Comparison of ENCODE assay signal across 8 mouse cellular contexts in genomic region chr11:111067787-111068186, GRCm38 (mm10). TPM values are rescaled to one million over a fixed set of nuclear protein-coding genes. Genes with fewer than 3 reads are reported as not detected.
DNase-seq lines count a peak whose midpoint lies in the region; ATAC-seq and TF ChIP-seq lines count a peak whose summit lies in the region.
"Had no signal": no experiment of that assay in that cellular context is flagged by ENCODE, and none has a peak within 500 bp of the region (broad histone marks: within the 10 kb centered on the region; RNA-seq: fewer than 3 reads in every experiment).

No protein-coding gene starts in this region.

- no peak for TF ChIP-seq EP300 in liver, postnatal 0 days (IDR thresholded peaks at IDR 0.05; ENCODE audit: low read depth)

- no peak overlapping the region for H3K27ac ChIP-seq in liver, postnatal 0 days (ENCODE audit: low read depth)
- no peak overlapping the region for H3K27ac ChIP-seq in liver, embryonic 12.5 days
- H3K27ac ChIP-seq in heart, embryonic 15.5 days: 0 out of 2 replicates have a peak overlapping the region, but pooled peaks have one; percentile 83
- no peak overlapping the region for H3K27ac ChIP-seq in hindbrain, embryonic 16.5 days (ENCODE audit: low read depth, low read length)

- no peak for TF ChIP-seq POLR2A in myocyte (IDR thresholded peaks at IDR 0.05; ENCODE audit: insufficient read length, low read depth)

- H3ac ChIP-seq in myocyte (ENCODE audit: control insufficient read depth, insufficient read length): no peak overlapping the region

- H3K9me3 ChIP-seq in liver, postnatal 0 days (ENCODE audit: low read length): no peaks in the 10 kb centered on the region
- no peaks in the 10 kb centered on the region for H3K9me3 ChIP-seq in liver, embryonic 12.5 days (replicated peaks)
- H3K9me3 ChIP-seq in heart, embryonic 15.5 days (replicated peaks): no peaks in the 10 kb centered on the region
- no peaks in the 10 kb centered on the region for H3K9me3 ChIP-seq in hindbrain, embryonic 16.5 days (ENCODE audit: control insufficient read depth, low read length)

- peaks cover 6% of the 10 kb centered on the region; the same call in 1 of the 2 replicates for H3K4me1 ChIP-seq in liver, postnatal 0 days (ENCODE audit: insufficient read depth)
- H3K4me1 ChIP-seq in liver, embryonic 12.5 days: peaks cover 18% of the 10 kb centered on the region
- peaks cover 21% of the 10 kb centered on the region for H3K4me1 ChIP-seq in heart, embryonic 15.5 days (replicated peaks)
- peaks cover 7% of the 10 kb centered on the region for H3K4me1 ChIP-seq in hindbrain, embryonic 16.5 days (ENCODE audit: control insufficient read depth, insufficient read depth, low read depth, low read length)

- ATAC-seq in liver, postnatal 0 days: no peak
- ATAC-seq in liver, embryonic 12.5 days: no peak
- no peak for ATAC-seq in heart, embryonic 15.5 days (replicated peaks; ENCODE audit: insufficient number of reproducible peaks, insufficient read depth, low FRiP score, low read depth)
- no peak for ATAC-seq in hindbrain, embryonic 16.5 days

- H3K79me2 ChIP-seq in myocyte (ENCODE audit: control insufficient read depth, insufficient read depth): peaks cover 8% of the 10 kb centered on the region

- H3K36me3 ChIP-seq in liver, postnatal 0 days (replicated peaks; ENCODE audit: insufficient read depth, low read length): no peaks in the 10 kb centered on the region; the same call in 1 of the 2 replicates
- H3K36me3 ChIP-seq in liver, embryonic 12.5 days: no peaks in the 10 kb centered on the region
- H3K36me3 ChIP-seq in heart, embryonic 15.5 days: peaks cover 16% of the 10 kb centered on the region
- 0 out of 2 replicates have a peak, but pooled peaks cover 2% of the 10 kb centered on the region for H3K36me3 ChIP-seq in hindbrain, embryonic 16.5 days (ENCODE audit: control insufficient read depth, insufficient read depth, low read length)
- no peaks in the 10 kb centered on the region for H3K36me3 ChIP-seq in myocyte (ENCODE audit: control insufficient read depth, insufficient read depth)

- peak overlapping the region; percentile 93 for H3K4me2 ChIP-seq in liver, postnatal 0 days (ENCODE audit: low read depth, low read length)
- H3K4me2 ChIP-seq in liver, embryonic 12.5 days: no peak overlapping the region
- H3K4me2 ChIP-seq in heart, embryonic 15.5 days: peak overlapping the region; percentile 94
- peak overlapping the region; percentile 86 for H3K4me2 ChIP-seq in hindbrain, embryonic 16.5 days (ENCODE audit: low read length)
- peak overlapping the region; percentile 87 for H3K4me2 ChIP-seq in myocyte (ENCODE audit: low read depth)

- DNase-seq in liver, postnatal 0 days: no peak
- DNase-seq in T-cell, adult 2 months (ENCODE audit: low spot score): no peak
- DNase-seq in cerebellum, adult 11 months: no peak
- DNase-seq: adrenal gland, postnatal 14 days had no signal

- WGBS in liver, postnatal 0 days (ENCODE audit: insufficient replicate concordance): 60% methylated on average over 3 of the region's 3 CpGs
- WGBS in liver, embryonic 12.5 days (ENCODE audit: insufficient replicate concordance): 59% methylated on average over 3 of the region's 3 CpGs
- WGBS in heart, embryonic 15.5 days: 64% methylated on average over 3 of the region's 3 CpGs
- 64% methylated on average over 3 of the region's 3 CpGs for WGBS in hindbrain, embryonic 16.5 days

- no peak overlapping the region for H3K4me3 ChIP-seq in liver, postnatal 0 days (ENCODE audit: low read depth, low read length)
- H3K4me3 ChIP-seq in liver, embryonic 12.5 days: no peak overlapping the region
- H3K4me3 ChIP-seq in heart, embryonic 15.5 days: peak overlapping the region; percentile 80
- H3K4me3 ChIP-seq in hindbrain, embryonic 16.5 days (ENCODE audit: low read length): peak overlapping the region; percentile 79
- H3K4me3 ChIP-seq in myocyte: peak overlapping the region; percentile 46

- H3K27me3 ChIP-seq in liver, postnatal 0 days (ENCODE audit: insufficient read depth, low read length): peaks cover 16% of the 10 kb centered on the region
- peaks cover 25% of the 10 kb centered on the region for H3K27me3 ChIP-seq in liver, embryonic 12.5 days (replicated peaks)
- no peaks in the 10 kb centered on the region for H3K27me3 ChIP-seq in heart, embryonic 15.5 days
- no peaks in the 10 kb centered on the region for H3K27me3 ChIP-seq in hindbrain, embryonic 16.5 days (replicated peaks; ENCODE audit: control insufficient read depth, insufficient read depth, low read length)
- H3K27me3 ChIP-seq in myocyte (ENCODE audit: control insufficient read depth, insufficient read depth, insufficient read length): no peaks in the 10 kb centered on the region

- no peak for TF ChIP-seq CTCF in liver, postnatal 0 days (IDR thresholded peaks at IDR 0.05; ENCODE audit: low read depth)

- no peak overlapping the region for H3K9ac ChIP-seq in liver, postnatal 0 days (replicated peaks)
- no peak overlapping the region for H3K9ac ChIP-seq in liver, embryonic 12.5 days
- peak overlapping the region; percentile 77 for H3K9ac ChIP-seq in heart, embryonic 15.5 days
- no peak overlapping the region for H3K9ac ChIP-seq in hindbrain, embryonic 16.5 days (ENCODE audit: low read depth, low read length)

TF ChIP-seq in myocyte, 11 proteins besides CTCF, POLR2A, EP300 and RAD21:
- TF ChIP-seq TCF3 (IDR thresholded peaks at IDR 0.05; ENCODE audit: insufficient read length, low read depth) (no peak), TCF12 (IDR thresholded peaks at IDR 0.05; ENCODE audit: insufficient read depth, poor library complexity, severe bottlenecking) (no peak), CEBPB (IDR thresholded peaks at IDR 0.05; ENCODE audit: insufficient read depth, poor library complexity, severe bottlenecking) (no peak), MAX (IDR thresholded peaks at IDR 0.05; ENCODE audit: low read depth) (no peak), USF1 (IDR thresholded peaks at IDR 0.05; ENCODE audit: low read depth) (no peak), MYOD1 (IDR thresholded peaks at IDR 0.05; ENCODE audit: control insufficient read depth in 1 of 3, insufficient read length in 2 of 3, low read depth in 2 of 3) (no peak), POLR2AphosphoS2 (IDR thresholded peaks at IDR 0.05; ENCODE audit: insufficient read length, low read depth) (no peak), MYOG (IDR thresholded peaks at IDR 0.05; ENCODE audit: control insufficient read depth in 1 of 3, insufficient read depth in 1 of 3, insufficient read length in 2 of 3, low read depth in 2 of 3) (no peak), E2F4 (IDR thresholded peaks at IDR 0.05; ENCODE audit: insufficient read depth) (no peak), REST (IDR thresholded peaks at IDR 0.05; ENCODE audit: insufficient read depth, insufficient read length) (no peak), SRF (IDR thresholded peaks at IDR 0.05; ENCODE audit: control insufficient read depth, insufficient read length, low read depth) (no peak)

RNA-seq across cellular contexts. Expression of gene Kcnj2, which starts 1.8 kb away (rescaled TPM):
- 0.13 and 0.31 TPM in 2 replicates for polyA plus RNA-seq in liver, postnatal 0 days (2015; fragmentation: Nextera tagmentation; extraction: Ambion mirVana)
- polyA plus RNA-seq in liver, embryonic 12.5 days (2016; fragmentation: Nextera tagmentation; extraction: Ambion mirVana): 0.30 and 0.45 TPM in 2 replicates
- polyA plus RNA-seq in heart, embryonic 15.5 days (2015; fragmentation: Nextera tagmentation; extraction: Ambion mirVana): 4.8 and 5.7 TPM in 2 replicates
- polyA plus RNA-seq in hindbrain, embryonic 16.5 days (2015; fragmentation: Nextera tagmentation; extraction: Ambion mirVana): 1.2 and 1.3 TPM in 2 replicates
- 2.0 TPM for polyA plus RNA-seq in myocyte (2012; fragmentation: generic; extraction: Trizol)

Comparison
In these comparisons a context has a peak if more than half of its experiments do, and no peak if none do; other contexts are left out.
1. H3K4me3 ChIP-seq: peak in heart, embryonic 15.5 days (single experiment), hindbrain, embryonic 16.5 days (single experiment) and myocyte (single experiment); none in liver, postnatal 0 days (single experiment) and liver, embryonic 12.5 days (single experiment).